Mouse (Mus musculus) telencephalon, adult 2 months (tissue): ENCODE data around the gene Ankrd37.

Experiments
- DNase-seq: peaks from one replicate; pipeline ENCODE4 v3.0.0-alpha.2; 2011; ENCODE audit warnings: low read depth, low spot score

Gene Ankrd37

GRCm38 (mm10) chr8:46005596-46005995 lies at the start of gene Ankrd37:
Ankrd37 (minus strand) TSS chr8:46005707.
- DNase-seq = no peak

DNA sequence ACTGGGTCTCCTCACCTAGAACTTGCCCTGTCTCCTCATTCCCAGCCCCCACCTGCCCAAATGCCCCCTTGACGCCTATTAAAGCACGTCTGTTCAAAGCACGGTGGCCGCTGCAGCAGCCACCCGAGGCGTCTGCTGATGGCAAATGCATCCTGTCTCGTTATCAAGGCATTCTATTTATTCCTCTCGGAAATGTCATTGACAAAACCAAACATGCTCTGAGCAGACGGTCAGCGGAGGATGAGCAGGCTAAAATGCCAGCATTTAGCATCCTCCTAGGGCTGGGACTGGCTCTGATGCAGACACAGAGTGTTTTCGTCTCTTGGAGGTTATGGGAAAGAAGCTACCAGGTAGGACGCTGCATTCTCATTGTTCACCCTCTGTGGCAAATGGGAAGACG lies 34.8 kb upstream of the Ankrd37 start:
- DNase-seq = peak; percentile 31

DNA sequence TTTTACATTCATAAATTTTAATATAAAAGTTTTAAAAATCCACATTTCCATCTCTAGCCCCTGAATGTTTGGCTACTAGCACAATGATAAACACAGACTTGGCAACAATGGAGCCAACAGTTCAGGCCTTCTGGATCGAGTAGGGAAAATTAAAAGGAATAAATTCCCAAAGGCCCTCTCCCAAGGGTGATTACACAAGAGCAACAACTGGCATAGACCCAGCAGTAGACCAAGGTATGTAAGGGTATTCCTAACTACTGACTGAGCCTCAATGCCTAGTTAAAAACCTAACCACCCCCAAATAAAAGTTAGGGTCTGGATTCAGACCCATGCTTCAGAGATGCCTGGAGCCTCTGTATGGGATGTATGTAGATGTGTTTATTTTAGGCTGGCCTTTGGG lies 34.2 kb upstream of the Ankrd37 start:
- DNase-seq = no peak

GRCm38 (mm10) chr8:46036217-46036616 lies 30.7 kb upstream of the Ankrd37 start:
- no peak for DNase-seq

DNA sequence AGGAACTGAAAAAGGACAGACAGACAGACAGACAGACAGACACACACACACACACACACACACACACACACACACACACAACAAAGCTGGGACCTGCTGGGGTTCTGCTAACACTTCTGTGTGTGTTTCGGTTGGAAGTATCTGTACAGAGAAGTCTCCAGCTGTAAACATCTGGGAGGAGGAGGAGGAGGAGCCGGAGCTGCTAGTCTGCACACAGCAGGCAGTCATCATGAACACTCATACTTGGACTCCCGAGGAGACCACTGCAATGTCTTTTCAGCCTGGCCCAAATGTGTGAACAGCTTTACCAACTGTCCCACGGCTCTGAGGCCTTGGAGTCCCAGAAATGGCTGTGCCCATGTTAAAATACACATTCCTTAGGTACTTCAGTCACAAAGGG lies 18.9 kb upstream of the Ankrd37 start:
- no peak for DNase-seq

GRCm38 (mm10) chr8:46022758-46023157 lies 17.3 kb upstream of the Ankrd37 start:
- DNase-seq = no peak

- no peak for DNase-seq
These were observed 16.7 kb upstream of the Ankrd37 start for GRCm38 (mm10) chr8:46022203-46022602.

DNA sequence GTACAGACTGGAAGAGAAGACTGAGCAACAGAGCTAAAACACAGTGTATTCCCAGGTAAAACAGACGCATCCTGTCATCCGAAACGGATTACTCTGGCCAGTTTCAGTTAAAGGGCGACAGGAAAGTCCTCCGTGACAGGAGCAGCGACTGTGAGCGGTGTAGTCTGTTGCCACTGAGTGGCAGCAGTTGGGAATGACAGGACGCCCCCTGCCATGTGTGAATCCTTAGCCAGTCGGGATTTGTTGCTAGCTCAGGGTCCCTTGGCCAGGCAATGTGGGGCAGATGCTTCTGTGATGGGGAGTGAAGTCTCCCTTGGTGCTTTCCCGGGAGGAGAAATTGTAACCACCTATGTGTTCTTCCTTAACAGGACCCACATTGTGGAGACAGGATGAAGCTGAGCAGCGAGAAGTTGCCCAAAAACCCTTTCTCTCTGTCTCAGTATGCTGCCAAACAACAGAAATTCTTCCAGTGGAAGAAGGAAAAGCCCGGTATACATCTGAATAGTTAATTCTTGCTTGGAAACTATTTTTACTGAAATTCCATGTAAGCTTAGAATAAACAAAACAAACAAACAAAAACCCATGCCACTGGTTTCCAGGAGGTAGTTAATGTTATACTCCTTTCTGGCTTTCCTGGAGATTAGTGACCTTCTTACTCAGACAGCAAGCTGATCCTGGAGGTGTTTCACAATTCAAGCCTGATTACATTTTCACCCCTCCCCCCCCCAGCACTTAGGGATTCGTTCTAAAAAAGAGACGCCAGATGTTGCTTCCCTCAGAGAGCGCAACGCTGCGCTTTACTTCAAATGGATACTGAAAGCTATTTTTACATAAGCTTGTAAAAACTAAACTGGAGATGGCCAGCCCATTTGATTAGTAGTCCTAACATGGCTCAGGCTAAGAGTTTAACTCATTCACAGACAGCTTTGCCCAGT lies 5.5 kb upstream of the Ankrd37 start:
- DNase-seq = peak; percentile 64

- DNase-seq = no peak
These were observed 4.8 kb upstream of the Ankrd37 start for GRCm38 (mm10) chr8:46010306-46010705.

GRCm38 (mm10) chr8:46007050-46007672 lies 1.7 kb upstream of the Ankrd37 start:
- no peak for DNase-seq

DNA sequence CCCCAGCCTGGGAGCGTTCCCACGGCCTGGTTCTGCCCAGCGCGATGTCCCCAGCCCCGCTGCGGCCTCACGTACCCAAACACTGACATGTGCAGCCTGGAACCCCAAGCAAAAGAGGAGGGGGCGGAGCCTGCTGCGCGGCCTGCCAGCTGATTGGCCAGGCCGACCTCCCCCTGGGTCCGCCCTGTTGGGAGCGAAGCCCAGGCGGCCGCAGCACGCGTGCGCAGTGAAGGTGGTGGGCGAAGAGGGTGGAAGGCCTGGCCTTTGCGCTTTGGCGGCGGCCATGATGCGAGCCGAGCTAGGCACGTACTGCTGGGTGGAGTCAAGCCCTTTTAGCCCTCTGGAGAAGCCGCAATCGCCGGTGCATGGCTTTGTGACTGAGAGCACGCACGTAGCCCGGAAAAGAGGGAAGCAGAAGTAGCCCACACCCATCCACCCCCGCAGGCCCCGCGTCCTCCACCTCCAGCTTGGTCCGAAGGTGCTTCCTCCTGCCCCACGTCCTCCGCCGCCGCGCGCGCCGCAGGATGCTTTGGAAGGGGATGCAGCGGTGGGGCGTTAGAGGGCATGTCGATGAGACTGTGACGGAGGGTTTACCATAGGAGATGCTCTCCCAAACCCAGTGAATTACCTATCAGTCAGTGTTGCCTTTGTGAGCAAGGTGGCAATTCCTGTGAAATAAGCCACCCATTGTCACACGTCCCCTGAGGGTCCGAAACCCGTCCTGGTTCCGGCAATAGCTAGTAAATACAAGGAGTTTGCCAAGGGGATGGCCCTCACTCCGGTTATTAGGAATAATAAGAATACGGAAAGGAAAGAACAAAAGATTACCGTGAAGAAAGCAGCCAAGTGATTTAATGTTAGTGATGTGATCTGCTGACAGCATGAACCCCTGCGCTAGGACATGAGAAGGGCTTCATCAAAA lies 5.5 kb downstream of the Ankrd37 start:
- DNase-seq = peak; percentile 95

- no peak for DNase-seq
These were observed 6.2 kb downstream of the Ankrd37 start, which contains the start of gene Lrp2bp for GRCm38 (mm10) chr8:45999138-45999783. Lrp2bp (plus strand) TSS chr8:45999303.

GRCm38 (mm10) chr8:45998228-45998627 lies 7.3 kb downstream of the Ankrd37 start:
- no peak for DNase-seq

GRCm38 (mm10) chr8:45995576-45995975 lies 9.9 kb downstream of the Ankrd37 start:
- no peak for DNase-seq

- no peak for DNase-seq
These were observed 11.4 kb downstream of the Ankrd37 start for GRCm38 (mm10) chr8:45994111-45994510.

DNA sequence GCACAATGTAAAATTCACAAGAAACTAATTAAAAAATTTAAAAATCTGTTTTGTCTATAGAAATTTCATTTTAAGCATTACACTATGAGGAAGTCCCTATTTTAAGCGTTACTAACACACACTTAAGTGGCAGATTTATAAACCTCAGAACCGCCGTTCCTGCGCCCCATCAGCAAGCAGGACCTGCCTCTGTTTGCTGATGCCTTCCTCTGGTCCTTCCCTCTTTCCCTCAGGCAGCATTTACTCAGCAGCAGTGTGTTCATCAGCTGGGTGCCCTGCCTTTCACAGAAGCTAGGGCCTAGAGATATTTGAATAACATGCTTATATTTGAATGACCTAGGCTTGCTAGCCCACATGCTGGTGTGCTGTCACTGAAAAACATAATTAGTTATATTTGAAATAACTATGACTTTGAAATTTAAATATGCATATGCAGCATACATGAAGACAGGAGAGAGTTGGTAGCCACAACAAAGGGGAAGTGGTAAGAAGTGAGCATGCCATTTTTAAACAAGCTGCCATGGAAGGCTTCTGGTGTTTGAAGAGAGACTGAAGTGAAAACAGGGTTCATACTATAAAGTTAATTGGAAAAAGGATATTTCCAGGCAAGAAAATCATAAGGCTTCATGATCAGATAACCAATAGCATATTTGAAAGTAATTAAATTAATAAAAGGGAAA lies 14.7 kb downstream of the Ankrd37 start:
- no peak for DNase-seq

DNA sequence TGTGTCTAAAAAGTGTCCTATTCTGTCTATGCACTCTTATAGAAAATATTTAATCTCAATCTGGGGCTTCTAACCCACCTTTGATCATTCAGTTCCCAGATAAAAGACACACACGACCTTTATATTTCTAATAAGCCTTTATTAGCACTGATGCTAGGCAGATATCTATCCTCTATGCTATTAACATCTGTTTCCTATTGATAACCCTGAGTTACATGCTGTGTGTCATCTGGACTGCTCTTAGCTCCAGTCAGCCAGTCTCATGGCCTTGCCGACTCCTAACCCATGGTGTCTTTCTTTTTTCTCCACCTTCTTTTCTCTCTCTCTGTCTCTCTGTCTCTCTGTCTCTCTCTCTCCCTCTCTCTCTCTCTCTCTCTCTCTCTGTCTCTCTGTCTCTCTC lies 17.3 kb downstream of the Ankrd37 start:
- DNase-seq = no peak

DNA sequence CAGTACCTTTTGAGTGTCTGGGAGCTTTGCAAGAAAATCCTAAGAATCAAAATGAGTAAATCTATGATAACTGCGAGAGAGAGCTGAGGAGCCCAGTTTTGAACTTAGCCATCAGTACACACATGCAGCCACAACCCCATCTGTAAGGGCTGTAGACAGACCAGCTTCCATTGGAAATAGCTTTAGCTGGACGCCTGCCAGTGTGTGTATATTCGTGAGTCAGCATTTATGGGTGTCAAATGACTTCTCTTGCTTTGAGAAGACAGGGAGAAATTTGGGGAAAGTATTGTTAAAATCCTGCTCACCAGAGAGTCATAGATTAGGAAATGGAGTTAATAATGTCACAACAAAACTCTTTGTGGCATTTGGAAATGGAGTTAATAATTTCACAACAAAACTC lies 18.8 kb downstream of the Ankrd37 start:
- no peak for DNase-seq

GRCm38 (mm10) chr8:45975837-45976468 lies 29.6 kb downstream of the Ankrd37 start:
- DNase-seq = no peak

GRCm38 (mm10) chr8:45975126-45975836 lies 30.2 kb downstream of the Ankrd37 start, which contains the start of the genes 1700029J07Rik and Ufsp2:
1700029J07Rik (minus strand) TSS chr8:45975252.
Ufsp2 (plus strand) TSS chr8:45975528.
- peak; percentile 99 for DNase-seq
